Mouse (Mus musculus): Measurements from ENCODE around the gene Fam178b. TPM values are rescaled to one million over a fixed set of nuclear protein-coding genes. Genes with fewer than 3 reads are reported as not detected.

Fam178b gene
- polyA plus RNA-seq, 2 experiments: 0.21 to 0.27 TPM

DNA sequence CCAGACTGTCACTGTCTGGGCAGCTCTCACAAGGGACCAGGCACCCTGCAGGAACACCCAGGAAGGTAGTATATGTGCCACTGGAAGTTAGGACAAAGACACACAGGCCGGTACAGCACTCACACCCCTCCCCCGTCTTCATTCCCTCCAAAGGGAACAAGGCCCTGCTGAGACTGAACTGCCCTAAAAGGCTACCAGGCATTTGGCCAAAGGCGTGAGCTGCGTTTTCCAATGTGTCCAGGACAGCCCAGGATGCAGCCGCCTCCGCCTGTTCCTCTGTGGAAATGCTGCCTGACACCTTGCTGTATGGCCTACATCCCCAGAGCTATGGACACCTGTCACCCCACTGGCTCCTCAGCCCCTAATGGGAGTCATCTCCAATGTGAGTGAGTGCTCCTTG lies 93.5 kb downstream of the Fam178b start:
- Histone ChIP-seq H3K4me1 (replicated peaks; ENCODE audit: control insufficient read depth in 2 of 2, insufficient read depth in 2 of 2, low read length in 1 of 2) (peaks cover 0 to 2% of the 10 kb centered on the region in 2 experiments; a peak in 1 of 4 replicates), H3K9ac (replicated peaks) (no peak overlapping the region), H3K27me3 (ENCODE audit: control insufficient read depth, insufficient read depth, low read length) (no peaks in the 10 kb centered on the region), H3K27ac (no peak overlapping the region), H3K36me3 (replicated peaks; ENCODE audit: control insufficient read depth, insufficient read depth, low read depth) (no peaks in the 10 kb centered on the region), H3K4me3 (ENCODE audit: insufficient read depth in 1 of 2, low read depth in 2 of 2, low read length in 2 of 2) (no peak overlapping the region), H3K4me2 (ENCODE audit: low read depth) (no peak overlapping the region), H3K9me3 (ENCODE audit: control insufficient read depth, low read length) (no peaks in the 10 kb centered on the region)
- TF ChIP-seq EP300 (IDR thresholded peaks at IDR 0.05; ENCODE audit: low read depth) (no peak), CTCF (IDR thresholded peaks at IDR 0.05; ENCODE audit: low read depth) (no peak)
- DNase-seq (ENCODE audit: low read depth in 3 of 3, low spot score in 3 of 3) (no peak), ATAC-seq (ENCODE audit: insufficient read depth) (no peak)
- WGBS (ENCODE audit: insufficient replicate concordance): 63% methylated on average over 6 of the region's 6 CpGs

DNA sequence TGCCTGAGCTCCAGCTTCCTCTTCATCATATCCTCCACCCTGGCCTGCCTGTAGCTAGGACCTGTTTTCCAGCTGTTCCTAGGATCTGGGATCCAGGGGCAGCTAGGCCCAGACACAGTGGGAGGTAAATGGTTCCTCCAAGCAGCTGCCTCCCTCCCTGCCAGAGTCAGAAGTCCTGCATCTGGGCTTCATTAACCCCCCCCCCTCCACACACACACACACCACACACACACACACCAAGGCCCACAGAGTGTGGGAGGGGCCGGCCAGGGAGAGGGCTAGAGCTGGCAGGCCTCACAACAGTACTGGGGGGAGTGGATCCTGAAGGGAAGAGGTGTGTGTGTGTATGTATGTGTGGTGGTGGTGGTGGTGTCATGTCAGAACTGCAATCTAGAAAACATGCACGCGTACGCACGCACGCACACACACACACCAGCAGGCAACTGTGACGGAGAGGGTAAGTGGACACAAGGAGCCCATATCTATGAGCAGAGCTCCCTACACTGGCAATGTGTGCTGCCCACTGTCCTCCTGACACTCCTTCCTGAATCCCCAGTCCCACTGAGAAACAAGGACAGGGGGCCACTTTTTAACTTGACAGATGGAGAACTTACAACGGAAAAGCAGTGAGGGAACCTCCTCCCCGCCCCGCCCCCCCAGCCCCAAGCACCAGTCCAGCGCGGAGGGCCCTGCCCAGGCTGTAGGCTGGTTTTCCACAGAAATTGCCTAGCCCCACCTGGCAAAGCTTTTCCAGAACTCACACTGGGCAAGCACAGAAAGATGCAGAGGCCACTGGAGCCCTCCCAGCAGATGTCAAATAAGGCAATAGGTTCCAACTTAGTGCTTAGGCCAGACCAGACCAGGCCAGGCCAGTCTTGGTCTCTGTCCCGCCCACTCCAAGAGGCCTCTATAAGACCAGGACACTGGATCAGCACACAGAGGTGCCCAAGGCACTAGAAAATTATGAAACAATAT lies 94.2 kb downstream of the Fam178b start:
- H3K9me3 ChIP-seq (ENCODE audit: control insufficient read depth, low read length): no peaks in the 10 kb centered on the region
- ATAC-seq (ENCODE audit: insufficient read depth): no peak
- TF ChIP-seq EP300 (IDR thresholded peaks at IDR 0.05; ENCODE audit: low read depth) (no peak), CTCF (IDR thresholded peaks at IDR 0.05; ENCODE audit: low read depth) (no peak)
- no peak overlapping the region for H3K4me2 ChIP-seq (ENCODE audit: low read depth)
- H3K27me3 ChIP-seq (ENCODE audit: control insufficient read depth, insufficient read depth, low read length): no peaks in the 10 kb centered on the region
- 54% methylated on average over 13 of the region's 13 CpGs for WGBS (ENCODE audit: insufficient replicate concordance)
- no peak overlapping the region for H3K4me3 ChIP-seq (ENCODE audit: insufficient read depth in 1 of 2, low read depth in 2 of 2, low read length in 2 of 2)
- H3K36me3 ChIP-seq (replicated peaks; ENCODE audit: control insufficient read depth, insufficient read depth, low read depth): no peaks in the 10 kb centered on the region
- peaks cover 0 to 2% of the 10 kb centered on the region in 2 experiments; a peak in 1 of 4 replicates for H3K4me1 ChIP-seq (replicated peaks; ENCODE audit: control insufficient read depth in 2 of 2, insufficient read depth in 2 of 2, low read length in 1 of 2)
- H3K9ac ChIP-seq (replicated peaks): no peak overlapping the region
- H3K27ac ChIP-seq: no peak overlapping the region
- DNase-seq (ENCODE audit: low read depth in 3 of 3, low spot score in 3 of 3): no peak

DNA sequence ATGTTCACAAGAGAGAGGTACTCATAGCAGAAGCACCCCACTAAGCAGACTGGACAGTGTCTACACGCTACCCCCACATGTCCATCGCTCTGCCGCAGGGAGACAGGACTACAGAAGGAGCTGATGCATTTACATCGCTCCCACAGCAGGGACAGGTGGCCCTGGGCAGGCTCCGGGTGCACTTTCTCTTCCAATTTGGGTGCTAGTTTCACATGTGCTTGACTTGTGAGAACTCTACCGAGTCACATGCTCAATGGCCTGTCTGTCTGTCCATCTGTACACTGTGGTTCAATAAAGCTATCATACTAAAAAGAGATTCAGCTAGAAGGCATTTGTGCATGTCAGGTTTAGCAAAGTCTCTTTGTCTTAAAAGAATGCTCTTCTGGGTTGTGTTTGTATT lies 95.1 kb downstream of the Fam178b start:
- Histone ChIP-seq H3K9ac (replicated peaks) (no peak overlapping the region), H3K27ac (no peak overlapping the region), H3K36me3 (replicated peaks; ENCODE audit: control insufficient read depth, insufficient read depth, low read depth) (no peaks in the 10 kb centered on the region), H3K4me3 (ENCODE audit: insufficient read depth in 1 of 2, low read depth in 2 of 2, low read length in 2 of 2) (no peak overlapping the region), H3K4me1 (replicated peaks; ENCODE audit: control insufficient read depth in 2 of 2, insufficient read depth in 2 of 2, low read length in 1 of 2) (peaks cover 0 to 2% of the 10 kb centered on the region in 2 experiments; a peak in 1 of 4 replicates), H3K4me2 (ENCODE audit: low read depth) (no peak overlapping the region), H3K27me3 (ENCODE audit: control insufficient read depth, insufficient read depth, low read length) (no peaks in the 10 kb centered on the region), H3K9me3 (ENCODE audit: control insufficient read depth, low read length) (no peaks in the 10 kb centered on the region)
- ATAC-seq (ENCODE audit: insufficient read depth): no peak
- 88% methylated on average over 6 of the region's 6 CpGs for WGBS (ENCODE audit: insufficient replicate concordance)
- TF ChIP-seq CTCF (IDR thresholded peaks at IDR 0.05; ENCODE audit: low read depth) (no peak), EP300 (IDR thresholded peaks at IDR 0.05; ENCODE audit: low read depth) (no peak)
- DNase-seq (ENCODE audit: low read depth in 3 of 3, low spot score in 3 of 3): no peak

DNA sequence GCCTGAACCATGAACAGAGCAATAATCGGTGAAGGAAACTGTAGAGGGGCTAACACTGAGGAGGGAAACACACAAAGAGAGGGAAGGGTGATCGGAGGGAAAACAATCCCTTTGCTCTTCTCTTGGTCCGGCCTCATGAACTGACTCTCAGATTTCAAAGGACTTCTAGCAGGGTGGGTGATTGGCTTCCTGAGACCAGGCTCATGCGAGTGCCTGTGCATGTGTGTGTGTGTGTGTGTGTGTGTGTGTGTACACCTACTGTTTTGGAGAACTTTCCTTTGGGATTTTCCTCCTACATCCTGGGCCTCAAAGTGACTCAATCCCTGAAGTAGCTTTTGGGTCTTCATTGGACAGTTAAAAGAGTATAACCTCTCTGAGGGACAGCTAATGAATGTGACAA lies 96.7 kb downstream of the Fam178b start:
- Histone ChIP-seq H3K27ac (no peak overlapping the region), H3K4me3 (ENCODE audit: insufficient read depth in 1 of 2, low read depth in 2 of 2, low read length in 2 of 2) (no peak overlapping the region), H3K36me3 (replicated peaks; ENCODE audit: control insufficient read depth, insufficient read depth, low read depth) (no peaks in the 10 kb centered on the region), H3K4me2 (ENCODE audit: low read depth) (no peak overlapping the region), H3K9ac (replicated peaks) (no peak overlapping the region), H3K4me1 (replicated peaks; ENCODE audit: control insufficient read depth in 2 of 2, insufficient read depth in 2 of 2, low read length in 1 of 2) (peaks cover 0 to 2% of the 10 kb centered on the region in 2 experiments; a peak in 2 of 4 replicates), H3K27me3 (ENCODE audit: control insufficient read depth, insufficient read depth, low read length) (no peaks in the 10 kb centered on the region), H3K9me3 (ENCODE audit: control insufficient read depth, low read length) (no peaks in the 10 kb centered on the region)
- TF ChIP-seq CTCF (IDR thresholded peaks at IDR 0.05; ENCODE audit: low read depth) (no peak), EP300 (IDR thresholded peaks at IDR 0.05; ENCODE audit: low read depth) (no peak)
- whole genome bisulfite sequencing (ENCODE audit: insufficient replicate concordance): 56% methylated on average over 4 of the region's 4 CpGs
- no peak for ATAC-seq (ENCODE audit: insufficient read depth)
- DNase-seq (ENCODE audit: low read depth in 3 of 3, low spot score in 3 of 3): no peak

DNA sequence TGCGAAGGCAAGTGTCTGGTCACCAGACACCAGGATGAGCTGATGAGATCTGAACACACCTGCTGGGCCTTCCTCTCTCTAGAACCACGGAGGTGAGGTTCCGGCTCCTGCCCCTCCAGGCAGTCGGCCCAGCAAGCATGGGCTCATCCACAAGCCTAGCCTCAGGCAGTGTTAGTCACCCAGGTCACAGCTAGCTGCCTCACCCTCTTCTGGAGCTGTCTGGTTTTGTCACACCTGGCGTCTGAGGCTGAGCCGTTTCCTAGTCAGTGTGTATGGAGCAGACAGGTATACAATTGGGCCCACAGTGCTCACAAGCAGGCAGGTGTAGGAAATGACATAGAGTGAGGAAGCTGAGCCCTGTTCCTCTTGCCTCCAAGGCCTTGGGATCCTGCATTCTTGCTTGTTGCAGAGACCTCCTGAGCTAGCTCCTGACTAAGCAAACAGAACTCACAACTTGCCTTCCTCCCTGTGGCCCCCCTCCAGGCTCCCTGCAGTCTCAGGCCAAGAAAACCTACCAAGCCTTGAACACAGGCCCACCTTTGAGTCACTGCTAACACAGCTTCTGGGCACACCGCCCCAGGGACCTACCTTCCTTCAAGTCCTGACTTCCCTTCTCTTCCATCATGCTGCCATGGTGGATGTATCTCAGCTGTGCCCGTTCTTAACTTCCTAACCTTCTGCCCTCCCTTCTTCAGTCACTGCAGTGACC lies 99.4 kb downstream of the Fam178b start:
- peaks cover 4 to 15% of the 10 kb centered on the region in 2 experiments for H3K4me1 ChIP-seq (replicated peaks; ENCODE audit: control insufficient read depth in 2 of 2, insufficient read depth in 2 of 2, low read length in 1 of 2)
- ATAC-seq (ENCODE audit: insufficient read depth): no peak
- H3K27ac ChIP-seq: no peak overlapping the region
- 68% methylated on average over 8 of the region's 8 CpGs for WGBS (ENCODE audit: insufficient replicate concordance)
- no peaks in the 10 kb centered on the region for H3K9me3 ChIP-seq (ENCODE audit: control insufficient read depth, low read length)
- TF ChIP-seq CTCF (IDR thresholded peaks at IDR 0.05; ENCODE audit: low read depth) (no peak), EP300 (IDR thresholded peaks at IDR 0.05; ENCODE audit: low read depth) (no peak)
- no peak overlapping the region for H3K4me2 ChIP-seq (ENCODE audit: low read depth)
- H3K27me3 ChIP-seq (ENCODE audit: control insufficient read depth, insufficient read depth, low read length): no peaks in the 10 kb centered on the region
- H3K9ac ChIP-seq (replicated peaks): no peak overlapping the region
- no peak overlapping the region for H3K4me3 ChIP-seq (ENCODE audit: insufficient read depth in 1 of 2, low read depth in 2 of 2, low read length in 2 of 2)
- H3K36me3 ChIP-seq (replicated peaks; ENCODE audit: control insufficient read depth, insufficient read depth, low read depth): no peaks in the 10 kb centered on the region
- DNase-seq (ENCODE audit: low read depth in 3 of 3, low spot score in 3 of 3): no peak
